Mouse (Mus musculus) liver, embryonic 15.5 days (tissue): ENCODE data around the gene Ppp1r12b. TPM values are rescaled to one million over a fixed set of nuclear protein-coding genes. Genes with fewer than 3 reads are reported as not detected.

ENCODE experiments used
- ATAC-seq: fragments of 200-750 bp; cut with Nextera tagmentation; 2 replicates; pipeline ENCODE4 v1.8.0; 2017; ENCODE audit warnings: moderate number of reproducible peaks, mild to moderate bottlenecking, moderate library complexity; ENCODE audit not compliant: insufficient read depth
- H3K27ac ChIP-seq: fragments of 300-500 bp; sonication (generic); replicated peaks from 2 replicates; pipeline ENCODE4 v1.5.1; 2015; ENCODE audit warnings: mild to moderate bottlenecking, inconsistent platforms
- H3K27me3 ChIP-seq: fragments of 300-500 bp; sonication (generic); 2 replicates; pipeline ENCODE4 v1.6.1; 2015; ENCODE audit warnings: mild to moderate bottlenecking, inconsistent platforms
- H3K36me3 ChIP-seq: fragments of 300-500 bp; sonication (generic); replicated peaks from 2 replicates; pipeline ENCODE4 v1.6.1; 2015; ENCODE audit warnings: moderate library complexity, mild to moderate bottlenecking, inconsistent platforms
- H3K4me1 ChIP-seq: fragments of 300-500 bp; sonication (generic); replicated peaks from 2 replicates; pipeline ENCODE4 v1.6.1; 2015; ENCODE audit warnings: inconsistent platforms
- H3K4me2 ChIP-seq: fragments of 300-500 bp; sonication (generic); 2 replicates; pipeline ENCODE4 v1.6.1; 2015; ENCODE audit warnings: moderate library complexity, mild to moderate bottlenecking, inconsistent platforms
- H3K4me3 ChIP-seq: fragments of 300-500 bp; sonication (generic); replicated peaks from 2 replicates; pipeline ENCODE4 v1.5.1; 2015; ENCODE audit warnings: mild to moderate bottlenecking, inconsistent platforms
- H3K9ac ChIP-seq: fragments of 300-500 bp; sonication (generic); 2 replicates; pipeline ENCODE4 v1.6.1; 2015; ENCODE audit warnings: moderate library complexity, mild to moderate bottlenecking, inconsistent platforms
- H3K9me3 ChIP-seq: fragments of 300-500 bp; sonication (generic); replicated peaks from 2 replicates; pipeline ENCODE4 v1.6.1; 2016; ENCODE audit warnings: inconsistent platforms
- WGBS: fragments of 180-500 bp; shearing (Covaris S2); methylation state at CpG from one replicate; pipeline ENCODE4 v1.1.7; 2015; ENCODE audit warnings: mixed read lengths; ENCODE audit not compliant: insufficient replicate concordance; 5-methylcytosine and 5-hydroxymethylcytosine counted together
- polyA plus RNA-seq: library from polyadenylated mRNA; unstranded; fragments of >200 nt; fragmentation: Nextera tagmentation; extraction: Ambion mirVana; gene quantifications from 2 replicates; pipeline ENCODE4 v1.2.1, GENCODE M21; 2015

Ppp1r12b gene
- polyA plus RNA-seq, 1 experiment from 2014 or later = 2.5 TPM

DNA sequence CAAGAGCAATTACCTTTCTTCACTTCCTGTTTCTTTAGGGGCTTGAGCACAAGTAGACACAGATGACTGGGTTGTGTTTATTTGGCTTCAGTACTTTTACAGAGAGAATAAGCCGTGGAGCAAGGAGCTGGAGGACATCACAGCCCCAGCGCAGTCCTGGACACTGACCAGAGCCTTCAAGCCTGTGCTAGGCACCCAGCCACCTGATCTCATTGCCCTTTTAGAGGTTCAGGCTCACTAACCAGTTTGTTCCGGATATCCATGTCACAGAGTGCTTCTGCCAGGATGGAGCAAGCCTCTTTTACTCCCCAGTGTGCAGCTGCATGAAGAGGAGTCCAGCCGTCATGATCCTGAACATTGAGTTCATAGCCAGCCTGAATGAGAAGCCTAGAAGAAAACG lies 63.8 kb downstream of the Ppp1r12b start:
- H3K27ac ChIP-seq = no peak overlapping the region
- no peak overlapping the region for H3K9ac ChIP-seq
- H3K36me3 ChIP-seq = peaks cover 22% of the 10 kb centered on the region
- no peaks in the 10 kb centered on the region for H3K9me3 ChIP-seq
- H3K27me3 ChIP-seq = no peaks in the 10 kb centered on the region
- ATAC-seq = no peak
- H3K4me3 ChIP-seq = no peak overlapping the region
- H3K4me1 ChIP-seq = no peaks in the 10 kb centered on the region
- no peak overlapping the region for H3K4me2 ChIP-seq
- WGBS = 67% methylated on average over 5 of the region's 5 CpGs

DNA sequence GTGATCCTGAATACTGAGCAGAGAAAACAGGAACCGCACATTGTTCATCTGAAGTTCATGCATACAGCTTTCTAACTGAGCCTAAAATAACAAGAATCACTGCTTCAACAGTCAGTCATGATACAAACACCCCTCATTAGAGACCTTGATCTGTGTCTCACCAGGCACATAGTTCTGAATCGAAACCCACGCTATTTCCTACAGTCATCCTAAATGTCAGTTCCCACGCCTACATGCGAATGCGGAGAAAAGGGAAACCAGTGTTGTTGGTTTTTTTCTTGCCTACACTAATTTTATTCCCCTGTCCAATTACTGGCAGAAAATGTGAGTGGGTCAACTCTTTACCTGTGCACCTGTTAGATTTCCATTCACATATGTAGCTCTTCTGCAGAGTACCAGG lies 66.1 kb downstream of the Ppp1r12b start:
- H3K27me3 ChIP-seq = no peaks in the 10 kb centered on the region
- H3K4me1 ChIP-seq = no peaks in the 10 kb centered on the region
- H3K4me2 ChIP-seq = no peak overlapping the region
- peaks cover 26% of the 10 kb centered on the region for H3K36me3 ChIP-seq
- H3K9ac ChIP-seq = no peak overlapping the region
- no peak for ATAC-seq
- no peaks in the 10 kb centered on the region for H3K9me3 ChIP-seq
- H3K27ac ChIP-seq = no peak overlapping the region
- H3K4me3 ChIP-seq = no peak overlapping the region
- WGBS = 80% methylated on average over 6 of the region's 6 CpGs

- H3K4me3 ChIP-seq = no peak overlapping the region
- peaks cover 8% of the 10 kb centered on the region for H3K4me1 ChIP-seq
- H3K4me2 ChIP-seq = no peak overlapping the region
- H3K9me3 ChIP-seq = no peaks in the 10 kb centered on the region
- no peak overlapping the region for H3K27ac ChIP-seq
- ATAC-seq = peak; percentile 34; the same call in 1 of the 2 replicates
- no peak overlapping the region for H3K9ac ChIP-seq
- WGBS = 6% methylated on average over 4 of the region's 4 CpGs
- no peaks in the 10 kb centered on the region for H3K27me3 ChIP-seq
- peaks cover 10% of the 10 kb centered on the region; the same call in 1 of the 2 replicates for H3K36me3 ChIP-seq
These were observed 79.9 kb downstream of the Ppp1r12b start for GRCm38 (mm10) chr1:134875800-134876199.

DNA sequence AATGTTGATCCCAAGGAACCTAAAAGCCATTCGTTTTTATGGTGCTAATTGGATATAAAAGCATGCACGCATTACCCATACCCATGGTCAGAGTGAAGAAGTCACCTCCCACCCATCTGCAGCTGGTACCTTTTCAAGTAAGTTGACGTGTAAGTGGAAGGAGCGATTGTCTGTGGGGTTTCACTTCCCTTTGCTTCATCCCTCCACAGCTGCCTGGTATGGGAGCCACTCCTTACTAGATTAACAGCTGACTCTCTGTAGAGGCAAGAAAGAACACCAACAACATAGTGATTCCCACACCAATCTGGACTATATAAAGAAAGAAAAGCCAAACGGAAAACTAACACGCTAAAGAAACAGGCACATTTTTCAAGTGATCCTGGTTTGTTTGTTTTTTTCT lies 83.1 kb downstream of the Ppp1r12b start:
- H3K36me3 ChIP-seq = peaks cover 10% of the 10 kb centered on the region; the same call in 1 of the 2 replicates
- no peaks in the 10 kb centered on the region for H3K9me3 ChIP-seq
- no peak overlapping the region for H3K4me2 ChIP-seq
- no peak overlapping the region for H3K9ac ChIP-seq
- WGBS = 80% methylated on average over 6 of the region's 6 CpGs
- no peak for ATAC-seq
- no peak overlapping the region for H3K27ac ChIP-seq
- H3K4me3 ChIP-seq = no peak overlapping the region
- peaks cover 8% of the 10 kb centered on the region for H3K4me1 ChIP-seq
- H3K27me3 ChIP-seq = no peaks in the 10 kb centered on the region

GRCm38 (mm10) chr1:134866426-134866825 lies 89.3 kb downstream of the Ppp1r12b start:
- no peak overlapping the region for H3K9ac ChIP-seq
- no peak overlapping the region for H3K27ac ChIP-seq
- no peak overlapping the region for H3K4me2 ChIP-seq
- ATAC-seq = no peak
- H3K4me1 ChIP-seq = no peaks in the 10 kb centered on the region
- H3K27me3 ChIP-seq = no peaks in the 10 kb centered on the region
- H3K36me3 ChIP-seq = peaks cover 3% of the 10 kb centered on the region; the same call in 1 of the 2 replicates
- no peaks in the 10 kb centered on the region for H3K9me3 ChIP-seq
- H3K4me3 ChIP-seq = no peak overlapping the region
- WGBS = 77% methylated on average over 2 of the region's 2 CpGs

DNA sequence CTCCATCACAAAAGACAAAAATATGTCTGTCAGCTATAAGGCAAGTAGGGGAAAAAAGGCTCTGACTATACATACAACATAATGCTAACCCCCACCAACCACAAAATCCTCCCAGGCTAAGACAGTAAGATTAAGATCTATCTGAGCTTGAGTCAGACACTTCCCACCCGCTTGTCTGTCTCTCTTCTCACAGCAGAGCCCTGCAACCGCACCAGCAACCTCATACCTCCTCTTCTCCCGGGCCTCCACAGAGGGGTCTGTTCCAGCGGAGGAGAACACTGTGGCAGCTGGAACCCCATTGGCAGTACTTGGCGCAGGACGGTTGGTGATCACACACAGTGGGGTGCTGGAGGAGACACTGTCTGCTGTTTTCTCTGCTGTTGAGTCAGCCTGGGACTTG lies 90.2 kb downstream of the Ppp1r12b start:
- no peak for ATAC-seq
- Histone ChIP-seq H3K9me3 (no peaks in the 10 kb centered on the region), H3K27ac (no peak overlapping the region), H3K4me2 (no peak overlapping the region), H3K27me3 (no peaks in the 10 kb centered on the region), H3K9ac (no peak overlapping the region), H3K4me1 (no peaks in the 10 kb centered on the region), H3K36me3 (peaks cover 3% of the 10 kb centered on the region; the same call in 1 of the 2 replicates), H3K4me3 (no peak overlapping the region)
- 50% methylated on average over 6 of the region's 6 CpGs for WGBS

DNA sequence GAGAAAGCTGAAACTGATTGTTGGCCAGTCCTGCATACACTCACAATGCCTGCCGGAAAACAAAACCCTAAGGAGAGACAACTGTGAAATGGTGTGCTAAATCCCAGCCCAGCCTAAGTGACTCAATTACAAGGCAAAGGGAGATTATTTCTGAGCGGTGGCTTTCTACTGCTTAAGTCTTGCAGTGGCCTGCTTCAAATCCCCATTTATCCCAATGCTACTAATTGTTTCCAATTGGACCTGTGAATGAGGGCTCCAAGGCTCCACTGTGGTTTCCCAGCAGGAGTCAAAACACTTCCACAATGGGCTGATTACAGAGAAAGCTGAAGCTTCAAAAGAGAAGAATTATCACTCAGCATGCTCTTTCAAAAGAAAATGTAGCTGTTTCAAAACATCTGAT lies 95.2 kb downstream of the Ppp1r12b start:
- H3K4me1 ChIP-seq = no peaks in the 10 kb centered on the region
- H3K4me2 ChIP-seq = no peak overlapping the region
- no peak overlapping the region for H3K27ac ChIP-seq
- H3K9ac ChIP-seq = no peak overlapping the region
- WGBS = 62% methylated on average over 2 of the region's 2 CpGs
- H3K36me3 ChIP-seq = no peaks in the 10 kb centered on the region
- no peaks in the 10 kb centered on the region for H3K27me3 ChIP-seq
- H3K9me3 ChIP-seq = no peaks in the 10 kb centered on the region
- ATAC-seq = no peak
- H3K4me3 ChIP-seq = no peak overlapping the region

DNA sequence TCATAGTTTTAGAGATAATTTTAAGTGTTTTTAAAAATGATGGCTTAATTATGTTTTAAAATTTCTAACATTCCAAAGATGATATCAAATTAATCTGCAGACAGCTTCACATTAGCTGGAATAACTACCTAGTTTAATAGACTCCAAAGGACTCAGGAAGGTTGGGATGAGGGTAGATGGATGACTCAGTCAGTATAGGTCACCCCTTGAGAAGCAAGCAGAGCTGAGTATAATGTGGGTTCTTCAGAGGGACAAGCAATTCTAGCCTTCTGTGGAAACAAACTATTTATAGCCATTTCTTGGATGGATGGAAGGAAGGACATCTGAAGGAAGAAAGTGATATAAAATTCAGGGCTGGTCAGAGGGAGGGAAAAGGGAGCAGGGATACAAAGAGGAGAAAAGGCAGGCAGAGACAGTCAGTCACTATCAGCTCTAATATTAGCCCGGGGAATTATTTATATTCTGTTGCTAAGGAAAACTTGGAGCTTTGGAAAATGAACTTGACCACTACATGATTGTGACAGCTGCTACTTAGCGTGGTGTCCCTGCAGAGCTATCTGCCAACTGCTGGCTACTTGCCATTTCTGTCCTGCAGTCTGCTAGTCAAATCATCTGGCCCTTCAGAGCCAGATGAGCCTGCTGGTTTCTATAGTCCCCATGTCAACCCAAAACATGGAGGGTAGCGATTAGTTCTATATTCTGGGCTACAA lies 97.2 kb downstream of the Ppp1r12b start:
- whole genome bisulfite sequencing = 59% methylated on average over 3 of the region's 3 CpGs
- Histone ChIP-seq H3K27ac (no peak overlapping the region), H3K27me3 (no peaks in the 10 kb centered on the region), H3K4me1 (no peaks in the 10 kb centered on the region), H3K9ac (no peak overlapping the region), H3K9me3 (no peaks in the 10 kb centered on the region), H3K4me2 (no peak overlapping the region), H3K36me3 (no peaks in the 10 kb centered on the region), H3K4me3 (no peak overlapping the region)
- ATAC-seq = no peak

DNA sequence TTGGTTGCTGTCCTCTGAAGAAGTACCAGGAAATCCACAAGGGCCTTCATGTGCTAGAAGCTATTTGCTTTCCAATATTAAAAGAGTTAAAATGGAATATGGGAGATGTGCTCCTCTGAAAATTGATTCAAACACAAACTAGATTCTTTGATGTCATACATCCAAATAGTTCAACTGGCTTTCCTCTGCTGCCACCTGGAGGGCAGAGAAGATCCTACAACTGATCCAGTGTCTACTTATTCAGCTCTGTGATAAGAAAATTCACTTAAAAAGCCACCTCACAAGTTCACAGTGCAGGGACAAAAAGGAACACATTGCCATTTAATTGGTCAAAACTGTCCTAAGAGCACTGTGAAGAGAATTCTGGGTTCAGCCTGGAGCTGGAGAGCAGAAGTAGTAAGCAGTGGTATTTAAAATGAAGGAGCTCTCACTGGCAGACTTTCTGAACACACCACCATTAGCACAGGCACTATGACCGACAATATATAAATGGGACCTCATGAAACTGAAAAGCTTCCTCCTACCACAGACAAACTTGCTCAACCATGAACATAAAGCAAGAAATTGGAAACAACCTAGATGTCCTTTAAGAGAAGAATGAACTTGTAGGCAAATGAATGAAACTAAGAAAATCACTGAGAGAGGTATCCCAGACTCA lies 101.3 kb downstream of the Ppp1r12b start:
- H3K27me3 ChIP-seq = no peaks in the 10 kb centered on the region
- no peak overlapping the region for H3K27ac ChIP-seq
- no peak overlapping the region for H3K4me3 ChIP-seq
- WGBS = 72% methylated on average over 1 of the region's 1 CpGs
- 0 out of 2 replicates have a peak, but pooled peaks cover 5% of the 10 kb centered on the region for H3K4me1 ChIP-seq
- no peaks in the 10 kb centered on the region for H3K36me3 ChIP-seq
- no peak overlapping the region for H3K9ac ChIP-seq
- ATAC-seq = no peak
- no peak overlapping the region for H3K4me2 ChIP-seq
- H3K9me3 ChIP-seq = no peaks in the 10 kb centered on the region

DNA sequence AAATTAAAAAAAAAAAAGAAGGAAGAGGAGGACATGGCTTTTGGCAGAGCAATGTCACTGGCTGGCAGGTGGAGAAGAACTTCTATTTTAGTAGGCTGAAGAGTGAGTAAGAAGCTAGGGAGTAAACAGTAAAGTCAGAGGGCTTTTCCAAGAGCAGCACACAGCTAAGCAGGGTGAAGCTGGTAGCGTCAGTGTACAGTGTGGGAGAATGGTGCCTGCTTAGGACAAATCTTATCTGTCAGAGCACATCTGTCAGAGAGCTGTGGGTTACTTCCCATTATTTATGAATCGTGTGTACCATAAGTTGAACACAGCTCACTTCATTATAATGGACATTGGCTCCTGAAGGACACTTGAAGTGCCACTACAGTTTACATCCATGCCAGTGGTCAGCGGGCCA lies 102.9 kb downstream of the Ppp1r12b start:
- Histone ChIP-seq H3K9me3 (no peaks in the 10 kb centered on the region), H3K27me3 (no peaks in the 10 kb centered on the region), H3K4me3 (no peak overlapping the region), H3K4me1 (0 out of 2 replicates have a peak, but pooled peaks cover 5% of the 10 kb centered on the region), H3K27ac (no peak overlapping the region), H3K9ac (no peak overlapping the region), H3K4me2 (no peak overlapping the region), H3K36me3 (no peaks in the 10 kb centered on the region)
- 30% methylated on average over 3 of the region's 3 CpGs for WGBS
- ATAC-seq = no peak

GRCm38 (mm10) chr1:134851211-134851610 lies 104.5 kb downstream of the Ppp1r12b start:
- Histone ChIP-seq H3K9ac (no peak overlapping the region), H3K36me3 (no peaks in the 10 kb centered on the region), H3K9me3 (no peaks in the 10 kb centered on the region), H3K27me3 (no peaks in the 10 kb centered on the region), H3K4me3 (no peak overlapping the region), H3K27ac (no peak overlapping the region), H3K4me2 (no peak overlapping the region), H3K4me1 (0 out of 2 replicates have a peak, but pooled peaks cover 5% of the 10 kb centered on the region)
- WGBS = 73% methylated on average over 5 of the region's 5 CpGs
- ATAC-seq = no peak
